Mouse (Mus musculus) MEL (cell line): ENCODE results near the gene Epha2.

ENCODE experiments used
- CTCF ChIP-seq, 3 experiments: IDR thresholded peaks in 2 of 3; conservative IDR thresholded peaks in 1 of 3; 2 replicates each; pipeline ENCODE4 v1.5.1; 2011 to 2012; ENCODE audit warnings: low read length in 3 of 3, low read depth in 2 of 3, mild to moderate bottlenecking in 2 of 3, improper control_type of control experiment in 1 of 3, inconsistent platforms in 1 of 3, mixed read lengths in 1 of 3, moderate library complexity in 1 of 3; ENCODE audit not compliant: control insufficient read depth in 1 of 3, insufficient read depth in 1 of 3, poor library complexity in 1 of 3, severe bottlenecking in 1 of 3
- EP300 ChIP-seq, 2 experiments: IDR thresholded peaks; 2 replicates each; pipeline ENCODE4 v1.6.1; 2011; ENCODE audit warnings: improper control_type of control experiment in 2 of 2, low read length in 2 of 2, low read depth in 1 of 2, mild to moderate bottlenecking in 1 of 2
- GATA1 ChIP-seq: IDR thresholded peaks from 2 replicates; pipeline ENCODE4 v1.6.1; 2011; ENCODE audit warnings: low read depth, low read length, improper control_type of control experiment
- MAX ChIP-seq: IDR thresholded peaks from 2 replicates; pipeline ENCODE4 v1.6.1; 2011; ENCODE audit warnings: low read length, improper control_type of control experiment
- MAZ ChIP-seq: IDR thresholded peaks from 2 replicates; pipeline ENCODE4 v1.6.1; 2012; ENCODE audit warnings: low read depth, mild to moderate bottlenecking, inconsistent platforms, low read length, improper control_type of control experiment
- NRF1 ChIP-seq: IDR thresholded peaks from 2 replicates; pipeline ENCODE4 v1.6.1; 2014; ENCODE audit warnings: low read depth, mild to moderate bottlenecking, inconsistent platforms, low read length, improper control_type of control experiment, moderate library complexity; ENCODE audit not compliant: poor library complexity, insufficient read depth, severe bottlenecking
- POLR2A ChIP-seq, 2 experiments: IDR thresholded peaks; 2 replicates each; pipeline ENCODE4 v1.6.1; 2011 to 2012; ENCODE audit warnings: low read length in 2 of 2, mild to moderate bottlenecking in 2 of 2, control low read depth in 1 of 2, improper control_type of control experiment in 1 of 2, low read depth in 1 of 2, moderate library complexity in 1 of 2; ENCODE audit not compliant: control insufficient read depth in 1 of 2, insufficient read depth in 1 of 2, poor library complexity in 1 of 2
- RCOR1 ChIP-seq: IDR thresholded peaks from 2 replicates; pipeline ENCODE4 v1.6.1; 2012; ENCODE audit warnings: low read depth, mild to moderate bottlenecking, inconsistent platforms, low read length, improper control_type of control experiment

DNA sequence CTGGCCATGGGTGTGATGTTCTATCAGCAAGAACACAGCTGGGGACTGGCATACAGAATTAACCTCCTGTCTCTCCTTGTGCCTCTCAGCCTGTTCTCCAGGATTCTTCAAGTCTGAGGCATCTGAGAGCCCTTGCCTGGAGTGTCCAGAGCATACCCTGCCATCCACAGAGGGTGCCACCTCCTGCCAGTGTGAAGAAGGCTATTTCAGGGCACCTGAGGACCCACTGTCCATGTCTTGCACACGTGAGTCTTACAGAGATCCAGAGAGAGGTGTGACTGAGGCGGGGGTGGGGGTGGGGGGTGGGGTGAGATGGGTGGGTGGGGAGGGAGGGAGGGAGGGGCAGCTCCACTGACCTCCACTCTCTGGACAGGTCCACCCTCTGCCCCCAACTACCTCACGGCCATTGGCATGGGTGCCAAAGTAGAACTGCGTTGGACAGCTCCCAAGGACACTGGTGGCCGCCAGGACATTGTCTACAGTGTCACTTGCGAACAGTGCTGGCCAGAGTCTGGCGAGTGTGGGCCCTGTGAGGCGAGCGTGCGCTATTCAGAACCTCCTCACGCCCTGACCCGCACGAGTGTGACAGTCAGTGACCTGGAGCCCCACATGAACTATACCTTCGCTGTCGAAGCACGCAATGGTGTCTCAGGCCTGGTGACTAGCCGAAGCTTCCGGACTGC is 15.6 kb downstream of the Epha2 start:
- TF ChIP-seq MAZ (no peak), GATA1 (no peak), CTCF (IDR thresholded peaks at IDR 0.05 in 2 of 3, conservative IDR thresholded peaks at IDR 0.05 in 1 of 3; ENCODE audit: control insufficient read depth in 1 of 3, insufficient read depth in 1 of 3, low read depth in 2 of 3, low read length in 3 of 3, poor library complexity in 1 of 3, severe bottlenecking in 1 of 3) (no peak), EP300 (IDR thresholded peaks at IDR 0.05; ENCODE audit: low read depth in 1 of 2, low read length in 2 of 2) (no peak), POLR2A (IDR thresholded peaks at IDR 0.05; ENCODE audit: control insufficient read depth in 1 of 2, insufficient read depth in 1 of 2, low read depth in 1 of 2, low read length in 2 of 2, poor library complexity in 1 of 2) (no peak), NRF1 (no peak), MAX (no peak), RCOR1 (no peak)
